Mouse (Mus musculus) urinary bladder, postnatal 4 days (tissue): Measurements from ENCODE around the gene Mrps36.
A peak's percentile ranks its signal among the peaks of the same experiment; 100 is the strongest.
"Not testable (repeated sequence)": the region's sequence is repeated elsewhere in the genome, so short reads cannot be mapped to it uniquely, and the experiment has no call there.

Source experiments
- DNase-seq, 2 experiments: peaks; one replicate each; pipeline ENCODE4 v3.0.0; 2021 to 2022; ENCODE audit warnings: low spot score in 2 of 2

Gene Mrps36

GRCm38 (mm10) chr13:100744036-100744744 lies at the start of gene Mrps36:
Mrps36 (minus strand) TSS chr13:100744659.
- peak; percentile 89 to 92 for DNase-seq

GRCm38 (mm10) chr13:100789083-100789482 lies 44.6 kb upstream of the Mrps36 start:
- no peak for DNase-seq

DNA sequence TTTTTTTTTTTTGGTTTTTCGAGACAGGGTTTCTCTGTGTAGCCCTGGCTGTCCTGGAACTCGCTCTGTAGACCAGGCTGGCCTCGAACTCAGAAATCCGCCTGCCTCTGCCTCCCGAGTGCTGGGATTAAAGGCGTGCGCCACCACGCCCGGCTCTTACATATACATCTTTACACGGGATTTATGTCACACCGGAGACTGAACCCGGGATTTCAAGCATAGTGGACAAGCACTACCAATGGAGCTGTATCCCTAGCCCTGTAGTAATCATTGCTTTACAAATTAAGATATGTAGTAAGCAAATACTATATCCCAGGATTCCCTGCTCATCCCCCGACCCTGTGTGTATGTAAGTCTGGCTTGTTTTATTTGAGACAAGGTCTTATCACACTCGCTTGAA lies 43.6 kb upstream of the Mrps36 start:
- DNase-seq, result not testable (repeated sequence)

DNA sequence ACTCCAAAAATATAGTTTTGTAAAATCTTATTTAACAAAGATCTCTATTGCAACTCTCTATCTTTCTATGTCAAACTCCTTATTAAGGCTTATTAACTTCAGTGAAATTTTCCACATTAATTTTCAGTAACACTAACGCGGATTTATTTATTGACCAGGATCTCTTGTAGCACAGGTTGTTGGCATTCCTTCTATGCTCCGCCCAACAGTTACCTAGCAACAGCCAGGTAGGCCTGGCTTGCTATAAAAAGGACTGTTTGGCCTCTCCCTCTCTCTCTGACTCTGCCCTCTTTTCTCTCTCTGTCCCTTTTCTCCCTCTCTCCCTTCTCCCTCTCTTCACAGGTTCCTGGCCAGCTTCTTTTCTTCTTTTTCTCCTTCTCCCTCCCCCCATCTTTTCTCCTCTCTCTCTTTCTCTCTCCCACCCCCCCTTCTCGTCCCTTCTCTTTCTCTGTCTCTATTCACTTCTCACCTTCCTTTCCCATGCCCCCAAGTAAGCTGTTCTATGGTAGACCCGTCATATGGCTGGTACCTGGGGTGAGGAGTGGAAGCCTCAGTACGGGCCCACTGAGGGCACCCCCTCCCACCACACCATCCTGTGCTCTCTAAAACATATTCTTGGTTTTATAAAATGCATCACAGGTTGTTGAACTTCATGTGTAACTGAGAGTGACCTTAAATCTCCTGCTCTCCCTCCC lies 43.0 kb upstream of the Mrps36 start:
- DNase-seq, result no peak

DNA sequence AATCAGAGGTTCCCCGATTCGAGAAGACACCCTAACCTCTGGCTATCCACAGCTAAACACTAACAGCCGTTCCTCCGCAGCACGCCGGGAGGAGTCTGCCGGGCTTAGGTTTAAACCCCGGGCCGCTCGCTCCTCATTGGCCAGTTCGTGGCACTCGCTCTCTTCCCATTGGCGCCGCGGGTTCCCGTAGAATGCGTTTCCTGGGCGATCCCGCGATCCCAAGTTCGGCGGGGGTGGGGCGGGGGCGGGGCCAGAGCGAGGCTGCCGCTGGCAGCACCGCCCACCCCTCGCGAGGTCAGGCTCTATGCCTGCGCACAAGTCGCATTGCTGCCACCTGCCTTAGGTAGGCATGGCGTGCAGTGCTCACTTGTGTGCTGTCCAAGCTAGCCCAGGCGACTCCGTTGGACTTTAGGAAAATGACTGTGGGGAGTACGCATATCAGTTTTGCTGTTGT lies 42.0 kb upstream of the Mrps36 start, which contains the start of gene Ccnb1:
TSS of gene Ccnb1 (minus strand) at position 157 of the 454 bp plus-strand sequence.
- DNase-seq, result peak; percentile 87 to 93

DNA sequence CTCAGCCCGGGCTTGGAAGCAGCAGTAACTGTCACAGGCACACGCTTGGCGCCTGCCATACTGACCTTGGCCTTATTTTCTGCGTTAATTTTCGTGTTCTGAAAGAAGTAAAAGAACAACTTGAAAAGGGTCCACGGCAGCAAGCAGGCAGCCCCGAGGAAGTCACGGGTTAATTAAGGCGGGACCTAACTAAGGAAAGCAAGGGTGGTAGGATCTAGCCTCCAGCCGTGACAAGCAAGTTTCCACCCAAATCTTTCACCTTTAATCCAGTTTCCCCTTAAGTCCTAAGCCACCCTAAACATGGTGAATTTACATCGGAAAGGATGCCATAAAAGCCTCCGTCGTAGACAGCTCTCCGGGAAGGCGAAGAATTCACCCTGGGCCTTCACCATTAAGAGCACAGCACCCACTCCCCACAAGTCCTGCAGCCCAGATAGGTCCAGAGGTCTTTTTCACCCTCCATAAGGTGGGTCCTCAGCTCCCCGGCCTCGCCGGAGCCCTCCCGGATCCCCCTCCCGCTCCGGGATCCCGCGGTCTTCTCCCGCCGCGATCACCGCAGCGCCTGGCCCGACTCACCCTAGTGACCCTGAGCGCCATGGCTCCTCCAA lies 41.5 kb upstream of the Mrps36 start:
- DNase-seq, result no peak

DNA sequence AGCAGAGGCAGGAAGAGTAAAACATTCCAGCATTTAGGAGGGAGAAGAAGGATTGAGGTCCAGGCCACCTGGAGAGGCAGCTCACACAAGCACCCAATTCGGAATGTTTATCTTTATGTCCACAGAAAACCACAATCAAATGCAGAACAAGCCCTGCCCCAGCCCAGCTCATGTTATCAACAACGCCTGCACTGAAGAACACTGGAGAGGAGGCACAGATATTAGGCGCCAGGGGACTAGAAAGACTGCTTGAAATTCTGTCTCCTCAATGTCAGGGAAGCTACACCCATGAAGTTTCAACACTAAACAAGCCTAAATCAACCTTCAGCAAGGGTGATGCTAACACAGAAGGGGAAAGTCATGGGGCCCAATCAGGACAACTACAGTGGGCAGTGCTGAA lies 33.0 kb upstream of the Mrps36 start:
- DNase-seq, result no peak

- DNase-seq, result no peak
These were observed 32.3 kb upstream of the Mrps36 start for GRCm38 (mm10) chr13:100776710-100777109.

DNA sequence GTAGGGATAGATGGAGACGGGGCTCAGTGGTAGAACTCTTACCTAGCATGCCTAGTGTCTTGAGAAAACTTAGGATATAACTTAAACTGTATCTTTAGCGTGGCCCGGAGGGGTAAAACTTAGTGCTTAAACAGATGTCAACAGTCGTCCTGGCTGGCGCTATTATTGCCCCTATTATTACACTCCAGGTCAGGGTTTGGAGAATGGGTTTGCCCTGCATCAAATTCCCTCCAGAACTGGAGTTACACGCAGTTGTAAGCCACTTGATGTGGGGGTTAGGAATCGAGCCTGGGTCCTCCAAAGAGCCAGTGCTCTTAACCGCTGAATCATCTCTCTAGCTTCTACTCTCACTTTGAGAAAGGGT lies 31.6 kb upstream of the Mrps36 start:
- no peak for DNase-seq

GRCm38 (mm10) chr13:100775252-100776055 lies 31.0 kb upstream of the Mrps36 start, which contains the start of gene Cenph:
Cenph (minus strand) TSS chr13:100775899.
- DNase-seq, result peak; percentile 74 to 87

GRCm38 (mm10) chr13:100774704-100775103 lies 30.2 kb upstream of the Mrps36 start:
- no peak for DNase-seq

DNA sequence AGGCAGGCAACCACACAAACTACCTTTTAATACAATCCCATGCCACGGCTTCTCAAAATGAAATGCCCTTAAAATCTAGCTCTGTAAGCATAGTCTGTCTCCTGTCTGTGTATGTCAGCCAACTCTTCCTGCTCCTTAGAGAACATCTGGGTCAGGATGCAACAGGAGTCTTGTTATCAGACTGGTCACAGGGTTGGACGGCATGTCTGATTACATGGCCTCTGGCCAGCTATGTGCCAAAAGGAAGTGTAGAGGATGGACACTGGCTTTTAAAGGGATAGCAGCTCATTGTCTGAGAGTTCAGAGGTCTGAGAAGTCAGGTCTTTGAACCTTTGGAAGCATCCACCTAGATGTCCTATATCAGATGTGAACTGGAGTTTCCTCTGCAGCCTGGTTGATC lies 10.9 kb upstream of the Mrps36 start:
- DNase-seq, result no peak

- DNase-seq, result no peak
These were observed 9.7 kb upstream of the Mrps36 start for GRCm38 (mm10) chr13:100754186-100754585.

DNA sequence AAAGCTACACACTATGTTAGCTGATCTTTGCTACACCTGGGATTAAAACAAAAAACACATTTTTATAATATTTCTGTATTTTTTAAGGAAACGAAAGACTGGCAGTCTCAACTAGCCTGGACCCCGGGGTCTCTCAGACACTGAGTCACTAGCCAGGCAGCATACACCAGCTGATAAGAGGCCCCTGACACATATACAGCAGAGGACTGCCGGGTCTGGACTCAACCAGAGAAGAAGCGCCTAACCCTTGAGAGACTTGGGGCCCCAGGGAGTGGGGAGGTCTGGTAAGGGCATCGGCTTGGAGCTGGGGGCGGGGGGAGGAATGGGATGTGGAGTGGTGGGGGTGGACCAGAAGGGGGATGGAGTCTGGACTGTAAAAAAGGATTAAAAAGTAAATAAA lies 8.6 kb upstream of the Mrps36 start:
- no peak for DNase-seq

DNA sequence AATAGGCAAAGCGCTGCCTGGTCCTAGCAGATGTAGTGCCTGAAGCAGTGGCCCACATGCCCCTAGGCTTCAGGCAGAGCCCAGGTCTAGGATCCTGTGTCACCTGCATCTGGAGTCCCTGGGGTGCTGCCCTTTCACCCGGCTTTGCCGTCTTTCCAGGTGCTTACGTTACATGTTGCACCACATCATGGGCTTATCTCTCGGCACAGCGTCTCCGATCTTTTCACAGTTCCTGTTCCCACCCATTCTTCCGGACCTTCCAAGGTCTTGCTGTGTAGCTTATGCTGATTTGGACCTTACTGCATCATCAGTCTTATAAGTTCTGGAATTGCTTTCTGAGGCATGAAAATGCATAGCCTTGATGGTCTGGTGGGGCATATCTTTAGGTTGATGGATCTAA lies 8.1 kb upstream of the Mrps36 start:
- no peak for DNase-seq

GRCm38 (mm10) chr13:100751402-100751801 lies 6.9 kb upstream of the Mrps36 start:
- DNase-seq, result no peak

DNA sequence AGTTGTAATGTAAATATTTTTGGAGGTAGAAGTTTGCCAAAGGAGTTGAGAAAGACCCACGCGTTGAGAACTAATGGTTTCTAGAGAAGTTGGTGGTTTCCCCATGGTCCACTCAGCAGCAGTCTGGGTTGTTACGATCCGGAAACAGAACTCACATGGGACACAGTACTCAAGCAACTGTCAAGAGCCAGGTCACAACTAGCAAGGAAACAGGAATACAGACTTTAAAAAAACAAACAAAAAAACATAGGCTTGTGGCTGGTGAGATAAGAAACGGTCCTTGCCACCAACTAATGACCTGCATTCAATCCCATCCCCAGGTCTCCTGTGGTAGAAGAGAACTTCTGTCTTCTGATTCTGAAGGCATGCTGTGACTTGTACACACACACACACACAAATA lies 6.3 kb upstream of the Mrps36 start:
- DNase-seq, result no peak

DNA sequence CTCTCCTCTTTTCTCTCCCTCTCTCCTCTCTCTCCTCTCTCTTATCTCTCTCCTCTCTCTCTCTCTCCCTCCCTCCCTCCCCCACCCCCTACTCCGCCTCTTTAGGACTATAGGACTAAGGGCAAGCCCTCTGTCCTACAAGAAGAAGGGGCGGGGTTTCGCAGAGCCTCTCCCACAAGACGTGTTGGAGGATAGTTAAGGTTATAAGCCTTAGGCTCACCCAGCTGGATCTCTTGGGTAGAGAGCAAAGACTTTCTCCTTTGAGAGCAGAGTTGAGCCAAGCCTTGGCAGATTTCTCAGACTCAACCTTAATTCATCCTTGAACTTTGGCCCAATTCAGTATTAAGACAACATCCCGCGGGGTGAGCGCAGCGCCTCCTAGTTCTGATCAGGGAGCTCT lies 4.2 kb upstream of the Mrps36 start:
- DNase-seq, result no peak

- no peak for DNase-seq
These were observed 1.6 kb upstream of the Mrps36 start for GRCm38 (mm10) chr13:100746090-100746489.

- no peak for DNase-seq
These were observed 968 bp downstream of the Mrps36 start for GRCm38 (mm10) chr13:100743346-100744035.

DNA sequence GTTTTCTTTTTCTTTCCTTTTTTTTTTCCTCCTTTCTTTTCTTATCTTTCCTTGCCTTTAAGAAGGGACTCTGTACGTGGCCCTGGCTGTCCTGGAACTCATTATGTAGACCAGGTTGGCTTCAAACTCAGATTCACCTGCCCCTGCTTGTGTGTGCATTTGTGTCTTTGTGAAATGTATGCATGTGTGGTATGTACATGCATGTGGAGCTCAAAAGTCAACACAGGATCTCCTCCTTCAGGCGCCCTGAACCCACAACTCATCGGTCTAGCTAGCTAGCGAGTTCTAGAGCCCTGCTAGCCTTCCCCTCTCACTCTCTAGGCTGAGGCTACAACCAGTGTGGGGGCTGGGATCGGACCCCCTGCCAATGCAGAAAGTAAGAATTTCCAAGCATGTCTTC lies 1.6 kb downstream of the Mrps36 start:
- no peak for DNase-seq
